8 mouse cellular contexts compared by ENCODE assay signal in genomic region chr7:35317729-35318609, GRCm38 (mm10). TPM values are rescaled to one million over a fixed set of nuclear protein-coding genes. Genes with fewer than 3 reads are reported as not detected.
DNase-seq lines count a peak whose midpoint lies in the region; ATAC-seq lines count a peak whose summit lies in the region.

Gene Gpatch1 (minus strand): TSS chr7:35318440.

- peak; percentile 66; the same call in 1 of the 2 replicates for ATAC-seq in heart, embryonic 15.5 days (replicated peaks; ENCODE audit: insufficient number of reproducible peaks, insufficient read depth, low FRiP score, low read depth)
- peak; percentile 87 for ATAC-seq in liver, embryonic 13.5 days (ENCODE audit: low read depth)
- peak; percentile 53; the same call in 1 of the 2 replicates for ATAC-seq in stomach, embryonic 14.5 days (ENCODE audit: insufficient number of reproducible peaks, insufficient read depth, low FRiP score, low read depth)

- 2% methylated on average over 39 of the region's 39 CpGs for whole genome bisulfite sequencing in forebrain, embryonic 10.5 days
- 1% methylated on average over 39 of the region's 39 CpGs for WGBS in heart, embryonic 15.5 days
- WGBS in liver, embryonic 13.5 days (ENCODE audit: insufficient replicate concordance): under 1% methylated on average over 39 of the region's 39 CpGs
- 2% methylated on average over 39 of the region's 39 CpGs for WGBS in stomach, embryonic 14.5 days

- H3K27ac ChIP-seq in forebrain, embryonic 10.5 days: peak within 1 kb of the TSS; percentile 85
- H3K27ac ChIP-seq in heart, embryonic 15.5 days: peak within 1 kb of the TSS; percentile 77
- H3K27ac ChIP-seq in liver, embryonic 13.5 days: 0 out of 2 replicates have a peak within 1 kb of the TSS, but pooled peaks have one; percentile 30
- no peak within 1 kb of the TSS for H3K27ac ChIP-seq in stomach, embryonic 14.5 days (ENCODE audit: low read length)

- H3K9ac ChIP-seq in heart, embryonic 15.5 days: peak within 1 kb of the TSS; percentile 84
- peak within 1 kb of the TSS; percentile 78 for H3K9ac ChIP-seq in liver, embryonic 13.5 days
- H3K9ac ChIP-seq in stomach, embryonic 14.5 days (replicated peaks; ENCODE audit: low read depth, low read length): peak within 1 kb of the TSS; percentile 80

- H3K4me3 ChIP-seq in forebrain, embryonic 10.5 days: peak within 1 kb of the TSS; percentile 91
- H3K4me3 ChIP-seq in heart, embryonic 15.5 days: peak within 1 kb of the TSS; percentile 84
- H3K4me3 ChIP-seq in liver, embryonic 13.5 days (replicated peaks): peak within 1 kb of the TSS; percentile 80
- peak within 1 kb of the TSS; percentile 89 for H3K4me3 ChIP-seq in stomach, embryonic 14.5 days (ENCODE audit: low read depth, low read length)

- H3K4me2 ChIP-seq in heart, embryonic 15.5 days: peak within 1 kb of the TSS; percentile 69
- H3K4me2 ChIP-seq in liver, embryonic 13.5 days: peak within 1 kb of the TSS; percentile 81
- peak within 1 kb of the TSS; percentile 73 for H3K4me2 ChIP-seq in stomach, embryonic 14.5 days (replicated peaks; ENCODE audit: low read depth, low read length)

- no peaks in the 10 kb centered on the region for H3K9me3 ChIP-seq in forebrain, embryonic 10.5 days
- no peaks in the 10 kb centered on the region for H3K9me3 ChIP-seq in heart, embryonic 15.5 days (replicated peaks)
- H3K9me3 ChIP-seq in liver, embryonic 13.5 days (replicated peaks): no peaks in the 10 kb centered on the region
- H3K9me3 ChIP-seq in stomach, embryonic 14.5 days (ENCODE audit: control insufficient read depth, low read depth, low read length): no peaks in the 10 kb centered on the region

- H3K27me3 ChIP-seq in forebrain, embryonic 10.5 days (ENCODE audit: poor library complexity, severe bottlenecking): no peaks in the 10 kb centered on the region
- H3K27me3 ChIP-seq in heart, embryonic 15.5 days: no peaks in the 10 kb centered on the region
- peaks cover 5% of the 10 kb centered on the region; the same call in 1 of the 2 replicates for H3K27me3 ChIP-seq in liver, embryonic 13.5 days
- no peaks in the 10 kb centered on the region for H3K27me3 ChIP-seq in stomach, embryonic 14.5 days (ENCODE audit: control insufficient read depth, insufficient read depth, low read length)

- H3K4me1 ChIP-seq in forebrain, embryonic 10.5 days: peaks cover 27% of the 10 kb centered on the region
- H3K4me1 ChIP-seq in heart, embryonic 15.5 days (replicated peaks): peaks cover 14% of the 10 kb centered on the region
- peaks cover 20% of the 10 kb centered on the region for H3K4me1 ChIP-seq in liver, embryonic 13.5 days (replicated peaks)
- H3K4me1 ChIP-seq in stomach, embryonic 14.5 days (ENCODE audit: control insufficient read depth, insufficient read depth, low read length): 0 out of 2 replicates have a peak, but pooled peaks cover 10% of the 10 kb centered on the region

- peak; percentile 84 to 91 for DNase-seq in CD8-positive naive resting alpha-beta T cell, adult 2 months (ENCODE audit: low read depth in 2 of 2, low spot score in 2 of 2)
- peak; percentile 86 for DNase-seq in c-Kit-positive CD71-negative TER-119-negative erythroid progenitor cells, embryonic 14.5 days (ENCODE audit: low read depth)
- peak; percentile 87 for DNase-seq in forebrain, embryonic 10.5 days (ENCODE audit: extremely low spot score, low spot score)
- peak; percentile 95 for DNase-seq in kidney, postnatal 14 days
- DNase-seq in liver, embryonic 13.5 days: peak; percentile 83
- DNase-seq in natural killer cell, adult 2 months (ENCODE audit: low spot score in 2 of 2): peak; percentile 81 to 87

- H3K36me3 ChIP-seq in forebrain, embryonic 10.5 days (replicated peaks): no peaks in the 10 kb centered on the region
- no peaks in the 10 kb centered on the region for H3K36me3 ChIP-seq in heart, embryonic 15.5 days
- no peaks in the 10 kb centered on the region for H3K36me3 ChIP-seq in liver, embryonic 13.5 days
- H3K36me3 ChIP-seq in stomach, embryonic 14.5 days (ENCODE audit: control insufficient read depth, insufficient read depth, low read length): no peaks in the 10 kb centered on the region

RNA-seq across cellular contexts. Expression of gene Gpatch1, which starts in this region (rescaled TPM):
- polyA plus RNA-seq in forebrain, embryonic 10.5 days (2016; fragmentation: Nextera tagmentation; extraction: Ambion mirVana): 17.9 and 18.5 TPM in 2 replicates
- polyA plus RNA-seq in heart, embryonic 15.5 days (2015; fragmentation: Nextera tagmentation; extraction: Ambion mirVana): 10.3 and 11.8 TPM in 2 replicates
- 7.3 and 8.5 TPM in 2 replicates for polyA plus RNA-seq in liver, embryonic 13.5 days (2015; fragmentation: Nextera tagmentation; extraction: Ambion mirVana)
- polyA plus RNA-seq in stomach, embryonic 14.5 days (2014; fragmentation: Nextera tagmentation; extraction: Ambion mirVana): 17.3 TPM in 2 replicates
